Mouse (Mus musculus): Measurements from ENCODE around the gene Fstl1. TPM values are rescaled to one million over a fixed set of nuclear protein-coding genes. Genes with fewer than 3 reads are reported as not detected.

The Fstl1 gene
- total and polyA plus RNA-seq, 3 experiments: 0.34 to 0.87 (median 0.59) TPM

DNA sequence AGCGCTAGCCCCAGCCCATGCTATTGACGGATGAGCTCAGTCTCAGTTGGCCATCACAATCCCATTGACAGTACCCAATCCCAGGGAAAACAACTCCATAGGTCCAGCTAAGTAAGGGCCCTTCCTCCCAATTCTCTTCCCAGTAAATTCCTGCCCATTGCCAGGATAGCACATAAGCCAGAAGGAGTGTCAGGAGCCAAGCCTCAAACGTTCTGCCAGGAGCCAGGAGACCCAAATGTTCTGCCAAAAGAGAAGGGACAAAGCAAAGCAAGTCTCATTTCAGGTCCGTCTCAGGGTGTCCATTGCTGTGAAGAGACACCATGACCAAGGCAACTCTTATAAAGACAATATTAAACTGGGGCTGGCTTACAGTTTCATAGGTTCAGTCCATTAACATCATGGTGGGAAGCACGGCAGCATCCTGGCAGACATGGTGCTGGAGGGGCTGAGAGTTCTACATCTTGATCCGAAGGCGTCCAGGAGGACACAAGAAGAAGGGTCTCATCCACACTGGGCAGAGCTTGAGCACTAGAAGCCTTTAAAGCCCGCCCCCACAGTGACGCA, 26.8 kb downstream of the Fstl1 start:
- Histone ChIP-seq H3K27me3 (replicated peaks) (no peaks in the 10 kb centered on the region), H3K36me3 (replicated peaks in 1 of 2; ENCODE audit: control insufficient read depth in 1 of 2, insufficient read depth in 1 of 2, low read length in 1 of 2) (no peaks in the 10 kb centered on the region), H3K9ac (ENCODE audit: insufficient read depth, low read depth) (no peak overlapping the region), H3K4me2 (ENCODE audit: insufficient read depth, low read depth, poor library complexity, severe bottlenecking) (no peak overlapping the region), H3K79me2 (replicated peaks; ENCODE audit: control insufficient read depth, extremely low read depth, insufficient read depth, poor library complexity, severe bottlenecking) (no peaks in the 10 kb centered on the region), H3K27ac (ENCODE audit: insufficient read depth, low read depth) (no peak overlapping the region), H3K9me3 (replicated peaks; ENCODE audit: low read length) (peaks cover 11% of the 10 kb centered on the region), H3K4me1 (ENCODE audit: control insufficient read depth in 1 of 2, insufficient read depth in 2 of 2) (no peaks in the 10 kb centered on the region), H3K4me3 (replicated peaks in 1 of 3; ENCODE audit: low read depth in 2 of 3, low read length in 2 of 3, poor library complexity in 1 of 3) (no peak overlapping the region)
- in situ Hi-C loops (cut with MboI; ENCODE audit: low pct_ligation_motif_present, low pct_unique_long_range_greater_than_20kb, low sequenced_read_pairs): no loop called here
- DNase-seq (ENCODE audit: extremely low read depth): no peak
- dilution Hi-C loops (cut with MboI; ENCODE audit: extremely low pct_ligation_motif_present, extremely low pct_unique_long_range_greater_than_20kb, low sequenced_read_pairs): no loop called here
- TF ChIP-seq SIN3A (IDR thresholded peaks at IDR 0.05; ENCODE audit: low read length): no peak
- TF ChIP-seq CTCF (conservative IDR thresholded peaks at IDR 0.05 in 1 of 2, IDR thresholded peaks at IDR 0.05 in 1 of 2; ENCODE audit: low read depth in 2 of 2, low read length in 2 of 2): no peak
- TF ChIP-seq MXI1 (IDR thresholded peaks at IDR 0.05; ENCODE audit: low read depth, low read length): no peak
- no peak for TF ChIP-seq HCFC1 (IDR thresholded peaks at IDR 0.05; ENCODE audit: low read depth, low read length)

DNA sequence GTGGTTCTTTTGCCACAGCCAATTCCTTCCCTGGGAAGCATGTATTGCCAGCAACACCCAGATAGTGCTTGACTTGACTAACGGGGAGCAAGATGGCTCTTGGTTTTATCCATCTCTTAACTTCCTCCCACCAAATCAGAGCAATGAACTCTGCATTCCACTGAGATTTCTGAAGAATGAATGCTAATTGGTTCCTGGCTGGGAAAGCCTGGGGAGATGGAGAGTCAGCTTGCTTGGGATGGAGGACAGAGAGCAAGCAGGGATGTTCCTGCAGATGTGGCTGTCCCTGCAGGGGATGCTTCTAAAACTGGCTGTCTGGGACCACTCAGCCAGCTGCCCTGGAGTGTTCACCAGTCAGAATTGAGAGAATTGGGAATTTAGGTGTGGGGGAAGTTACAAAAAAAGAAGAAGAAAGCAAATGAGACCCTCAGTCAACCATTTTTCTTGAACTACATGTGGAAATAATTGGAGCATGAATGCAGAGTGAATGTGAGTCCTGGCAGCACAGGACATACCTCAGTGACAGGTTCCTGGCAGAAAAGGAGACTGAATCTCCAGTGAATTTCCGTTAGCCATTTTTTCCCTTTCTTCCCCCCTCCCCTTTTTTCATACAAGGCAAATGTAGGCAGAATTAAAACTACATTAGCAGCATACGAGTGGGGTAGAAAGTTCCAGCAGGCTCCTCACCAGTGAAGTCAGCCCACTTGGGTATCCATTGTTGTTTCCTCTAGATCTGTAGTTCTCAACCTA, 29.2 kb downstream of the Fstl1 start:
- dilution Hi-C loops (cut with MboI; ENCODE audit: extremely low pct_ligation_motif_present, extremely low pct_unique_long_range_greater_than_20kb, low sequenced_read_pairs): no loop called here
- Histone ChIP-seq H3K9me3 (replicated peaks; ENCODE audit: low read length) (peaks cover 9% of the 10 kb centered on the region), H3K27me3 (replicated peaks) (no peaks in the 10 kb centered on the region), H3K27ac (ENCODE audit: insufficient read depth, low read depth) (no peak overlapping the region), H3K4me2 (ENCODE audit: insufficient read depth, low read depth, poor library complexity, severe bottlenecking) (no peak overlapping the region), H3K4me3 (replicated peaks in 1 of 3; ENCODE audit: low read depth in 2 of 3, low read length in 2 of 3, poor library complexity in 1 of 3) (no peak overlapping the region), H3K4me1 (ENCODE audit: control insufficient read depth in 1 of 2, insufficient read depth in 2 of 2) (no peaks in the 10 kb centered on the region), H3K36me3 (replicated peaks in 1 of 2; ENCODE audit: control insufficient read depth in 1 of 2, insufficient read depth in 1 of 2, low read length in 1 of 2) (no peaks in the 10 kb centered on the region), H3K9ac (ENCODE audit: insufficient read depth, low read depth) (no peak overlapping the region), H3K79me2 (replicated peaks; ENCODE audit: control insufficient read depth, extremely low read depth, insufficient read depth, poor library complexity, severe bottlenecking) (no peaks in the 10 kb centered on the region)
- in situ Hi-C loops (cut with MboI; ENCODE audit: low pct_ligation_motif_present, low pct_unique_long_range_greater_than_20kb, low sequenced_read_pairs): no loop called here
- no peak for DNase-seq (ENCODE audit: extremely low read depth)
- TF ChIP-seq TBP (conservative IDR thresholded peaks at IDR 0.05; ENCODE audit: low read depth, low read length): no peak
- TF ChIP-seq CHD2 (IDR thresholded peaks at IDR 0.05; ENCODE audit: low read length): no peak
- no peak for TF ChIP-seq JUND (conservative IDR thresholded peaks at IDR 0.05; ENCODE audit: low read depth, low read length)
- TF ChIP-seq PAX5 (IDR thresholded peaks at IDR 0.05; ENCODE audit: low read length): no peak
- no peak for TF ChIP-seq ELF1 (IDR thresholded peaks at IDR 0.05; ENCODE audit: low read depth, low read length)
- no peak for TF ChIP-seq JUN (IDR thresholded peaks at IDR 0.05; ENCODE audit: insufficient read depth, low read depth, low read length)
- TF ChIP-seq MAFK (IDR thresholded peaks at IDR 0.05; ENCODE audit: insufficient replicate concordance, low read length): no peak
- no peak for TF ChIP-seq CHD1 (IDR thresholded peaks at IDR 0.05; ENCODE audit: low read depth, low read length)
- TF ChIP-seq MAX (IDR thresholded peaks at IDR 0.05; ENCODE audit: low read length): no peak
- TF ChIP-seq GABPA (IDR thresholded peaks at IDR 0.05; ENCODE audit: insufficient replicate concordance, low read depth, low read length): no peak
- no peak for TF ChIP-seq TCF12 (IDR thresholded peaks at IDR 0.05; ENCODE audit: low read depth, low read length)
- TF ChIP-seq USF1 (IDR thresholded peaks at IDR 0.05; ENCODE audit: low read depth, low read length): no peak
- no peak for TF ChIP-seq POLR2A (IDR thresholded peaks at IDR 0.05; ENCODE audit: low read depth, low read length)
- TF ChIP-seq NRF1 (IDR thresholded peaks at IDR 0.05; ENCODE audit: low read depth, low read length): no peak
- no peak for TF ChIP-seq ZNF384 (IDR thresholded peaks at IDR 0.05; ENCODE audit: low read depth, low read length)
- TF ChIP-seq EP300 (IDR thresholded peaks at IDR 0.05; ENCODE audit: low read length): no peak
- no peak for TF ChIP-seq POLR2AphosphoS2 (IDR thresholded peaks at IDR 0.05; ENCODE audit: low read depth, low read length)
- TF ChIP-seq SIN3A (IDR thresholded peaks at IDR 0.05; ENCODE audit: low read length): no peak
- no peak for TF ChIP-seq SMC3 (IDR thresholded peaks at IDR 0.05; ENCODE audit: low read depth, low read length)
- TF ChIP-seq MAZ (IDR thresholded peaks at IDR 0.05; ENCODE audit: low read depth, low read length): no peak
